Mouse (Mus musculus): ENCODE data around the gene Gm42906. TPM values are rescaled to one million over a fixed set of nuclear protein-coding genes. Genes with fewer than 3 reads are reported as not detected.

Gene Gm42906
- total and polyA plus RNA-seq, 3 experiments: not detected

DNA sequence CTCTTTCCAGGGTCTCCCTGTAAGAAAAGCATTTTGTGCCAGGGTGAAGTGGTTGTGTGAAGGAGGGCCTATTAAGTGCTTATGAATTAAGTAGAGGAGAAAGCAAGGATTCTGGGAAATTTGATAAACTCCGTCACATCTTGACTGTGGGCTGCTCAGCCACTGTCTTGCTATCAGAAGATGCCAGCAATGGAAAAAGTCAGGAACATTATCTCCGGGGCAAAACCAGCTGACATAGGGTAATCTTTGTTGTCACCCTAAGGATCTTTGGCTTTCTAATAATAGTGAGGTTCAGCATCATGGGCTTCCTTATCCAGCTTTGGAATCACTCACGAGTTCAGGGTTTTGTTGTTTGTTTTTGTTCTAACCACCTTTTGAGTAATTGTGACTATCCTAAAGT is 14.3 kb downstream of the Gm42906 start:
- DNase-seq (ENCODE audit: low read depth, low spot score): peak; percentile 62

GRCm38 (mm10) chr5:151412666-151413463 is 15.1 kb downstream of the Gm42906 start:
- Histone ChIP-seq H3K27ac (ENCODE audit: control insufficient read depth, low read depth, low read length) (peak overlapping the region; percentile 64), H3K9me3 (replicated peaks; ENCODE audit: insufficient read depth, low read length) (no peaks in the 10 kb centered on the region), H3K79me2 (ENCODE audit: control insufficient read depth, insufficient read depth, low read length, poor library complexity) (no peaks in the 10 kb centered on the region), H3K9ac (ENCODE audit: control insufficient read depth, low read depth, low read length, poor library complexity, severe bottlenecking) (peak overlapping the region; percentile 21), H3K4me3 (ENCODE audit: control insufficient read depth in 1 of 2, insufficient read depth in 1 of 2, low read depth in 2 of 2, low read length in 2 of 2) (peak overlapping the region; percentile 31 to 48), H3K27me3 (ENCODE audit: control insufficient read depth in 1 of 2, insufficient read depth in 2 of 2, low read length in 2 of 2) (no peaks in the 10 kb centered on the region), H3K36me3 (ENCODE audit: control insufficient read depth in 1 of 2, insufficient read depth in 2 of 2, low read length in 2 of 2) (peaks cover 0 to 8% of the 10 kb centered on the region in 2 experiments; a peak in 2 of 4 replicates), H3K4me1 (ENCODE audit: control insufficient read depth in 1 of 2, insufficient read depth in 2 of 2, low read length in 2 of 2) (peaks cover 6% of the 10 kb centered on the region in 2 experiments)
- peak; percentile 82 for DNase-seq (ENCODE audit: low read depth, low spot score)
- TF ChIP-seq KAT2A (conservative IDR thresholded peaks at IDR 0.05; ENCODE audit: low read depth, low read length) (no peak), RAD21 (IDR thresholded peaks at IDR 0.05; ENCODE audit: low read depth, low read length) (peak; percentile 26; the same call in 1 of the 2 replicates), GATA1 (IDR thresholded peaks at IDR 0.05; ENCODE audit: low read depth, low read length) (peak; percentile 87), HCFC1 (IDR thresholded peaks at IDR 0.05; ENCODE audit: low read depth, low read length) (no peak), SMC3 (IDR thresholded peaks at IDR 0.05; ENCODE audit: low read depth, low read length) (peak; percentile 45), CHD2 (IDR thresholded peaks at IDR 0.05; ENCODE audit: low read length) (peak; percentile 16; the same call in 1 of the 2 replicates), NRF1 (IDR thresholded peaks at IDR 0.05; ENCODE audit: insufficient read depth, low read depth, low read length, poor library complexity, severe bottlenecking) (no peak), ZNF384 (IDR thresholded peaks at IDR 0.05; ENCODE audit: low read depth, low read length) (0 out of 2 replicates have a peak, but pooled peaks have one; percentile 7), USF1 (IDR thresholded peaks at IDR 0.05; ENCODE audit: low read depth, low read length) (no peak), RCOR1 (IDR thresholded peaks at IDR 0.05; ENCODE audit: low read depth, low read length) (peak; percentile 47), ETS1 (IDR thresholded peaks at IDR 0.05; ENCODE audit: low read depth, low read length) (peak; percentile 99), E2F4 (IDR thresholded peaks at IDR 0.05; ENCODE audit: borderline replicate concordance, low read depth, low read length) (no peak), CTCF (IDR thresholded peaks at IDR 0.05 in 2 of 3, conservative IDR thresholded peaks at IDR 0.05 in 1 of 3; ENCODE audit: control insufficient read depth in 1 of 3, insufficient read depth in 1 of 3, low read depth in 2 of 3, low read length in 3 of 3, poor library complexity in 1 of 3, severe bottlenecking in 1 of 3) (peak in 1 of 3 experiments; percentile 41; a peak in 2 of 6 replicates), MAZ (IDR thresholded peaks at IDR 0.05; ENCODE audit: low read depth, low read length) (no peak), CHD1 (IDR thresholded peaks at IDR 0.05; ENCODE audit: low read depth, low read length) (no peak), TCF12 (IDR thresholded peaks at IDR 0.05; ENCODE audit: low read depth, low read length) (peak; percentile 90), EP300 (IDR thresholded peaks at IDR 0.05; ENCODE audit: low read depth in 1 of 2, low read length in 2 of 2) (peak; percentile 29 to 77; a peak in 3 of 4 replicates), MYC (IDR thresholded peaks at IDR 0.05; ENCODE audit: low read depth, low read length) (no peak; the same call in 1 of the 2 replicates)

More for the DNA sequence above, 14.3 kb downstream of the Gm42906 start:
- Histone ChIP-seq H3K9me3 (replicated peaks; ENCODE audit: insufficient read depth, low read length) (no peaks in the 10 kb centered on the region), H3K79me2 (ENCODE audit: control insufficient read depth, insufficient read depth, low read length, poor library complexity) (no peaks in the 10 kb centered on the region), H3K36me3 (ENCODE audit: control insufficient read depth in 1 of 2, insufficient read depth in 2 of 2, low read length in 2 of 2) (peaks cover 0 to 10% of the 10 kb centered on the region in 2 experiments; a peak in 2 of 4 replicates), H3K9ac (ENCODE audit: control insufficient read depth, low read depth, low read length, poor library complexity, severe bottlenecking) (peak overlapping the region; percentile 21), H3K27ac (ENCODE audit: control insufficient read depth, low read depth, low read length) (peak overlapping the region; percentile 64), H3K27me3 (ENCODE audit: control insufficient read depth in 1 of 2, insufficient read depth in 2 of 2, low read length in 2 of 2) (no peaks in the 10 kb centered on the region), H3K4me1 (ENCODE audit: control insufficient read depth in 1 of 2, insufficient read depth in 2 of 2, low read length in 2 of 2) (peaks cover 6% of the 10 kb centered on the region in 2 experiments), H3K4me3 (ENCODE audit: control insufficient read depth in 1 of 2, insufficient read depth in 1 of 2, low read depth in 2 of 2, low read length in 2 of 2) (peak overlapping the region; percentile 16 to 48; a peak in 3 of 4 replicates)
- TF ChIP-seq TBP (IDR thresholded peaks at IDR 0.05; ENCODE audit: low read depth, low read length) (peak; percentile 71), MAX (IDR thresholded peaks at IDR 0.05; ENCODE audit: low read length) (no peak), TCF12 (IDR thresholded peaks at IDR 0.05; ENCODE audit: low read depth, low read length) (peak; percentile 78; the same call in 1 of the 2 replicates), NELFE (IDR thresholded peaks at IDR 0.05; ENCODE audit: low read depth, low read length) (no peak), KAT2A (conservative IDR thresholded peaks at IDR 0.05; ENCODE audit: low read depth, low read length) (no peak), EP300 (IDR thresholded peaks at IDR 0.05; ENCODE audit: low read depth in 1 of 2, low read length in 2 of 2) (peak; percentile 77 to 79), MYB (IDR thresholded peaks at IDR 0.05; ENCODE audit: low read depth, low read length) (no peak), CHD2 (IDR thresholded peaks at IDR 0.05; ENCODE audit: low read length) (no peak), MXI1 (IDR thresholded peaks at IDR 0.05; ENCODE audit: low read depth, low read length) (no peak; the same call in none of the 2 replicates), E2F4 (IDR thresholded peaks at IDR 0.05; ENCODE audit: borderline replicate concordance, low read depth, low read length) (no peak), MEF2A (IDR thresholded peaks at IDR 0.05; ENCODE audit: extremely low read depth, insufficient replicate concordance, low read depth, low read length, poor library complexity, severe bottlenecking) (peak; percentile 83; the same call in 1 of the 2 replicates), BHLHE40 (IDR thresholded peaks at IDR 0.05; ENCODE audit: borderline replicate concordance, low read depth, low read length) (peak; percentile 31; the same call in 1 of the 2 replicates), NRF1 (IDR thresholded peaks at IDR 0.05; ENCODE audit: insufficient read depth, low read depth, low read length, poor library complexity, severe bottlenecking) (no peak), SIN3A (IDR thresholded peaks at IDR 0.05; ENCODE audit: low read length) (no peak; the same call in 1 of the 2 replicates), SMC3 (IDR thresholded peaks at IDR 0.05; ENCODE audit: low read depth, low read length) (no peak), RAD21 (IDR thresholded peaks at IDR 0.05; ENCODE audit: low read depth, low read length) (no peak), CTCF (IDR thresholded peaks at IDR 0.05 in 2 of 3, conservative IDR thresholded peaks at IDR 0.05 in 1 of 3; ENCODE audit: control insufficient read depth in 1 of 3, insufficient read depth in 1 of 3, low read depth in 2 of 3, low read length in 3 of 3, poor library complexity in 1 of 3, severe bottlenecking in 1 of 3) (no peak), CHD1 (IDR thresholded peaks at IDR 0.05; ENCODE audit: low read depth, low read length) (no peak), POLR2A (IDR thresholded peaks at IDR 0.05; ENCODE audit: control insufficient read depth in 1 of 2, insufficient read depth in 1 of 2, low read depth in 1 of 2, low read length in 2 of 2, poor library complexity in 1 of 2) (no peak), GATA1 (IDR thresholded peaks at IDR 0.05; ENCODE audit: low read depth, low read length) (peak; percentile 85), RCOR1 (IDR thresholded peaks at IDR 0.05; ENCODE audit: low read depth, low read length) (peak; percentile 46), MAFK (IDR thresholded peaks at IDR 0.05; ENCODE audit: borderline replicate concordance, low read depth, low read length) (no peak), TAL1 (IDR thresholded peaks at IDR 0.05; ENCODE audit: low read length) (peak; percentile 39; the same call in 1 of the 2 replicates), USF1 (IDR thresholded peaks at IDR 0.05; ENCODE audit: low read depth, low read length) (peak; percentile 57; the same call in 1 of the 2 replicates), ETS1 (IDR thresholded peaks at IDR 0.05; ENCODE audit: low read depth, low read length) (peak; percentile 91), POLR2AphosphoS2 (IDR thresholded peaks at IDR 0.05; ENCODE audit: low read length) (no peak)

Measured in MEL (cell line).